Mouse (Mus musculus): ENCODE measurements around the gene Ddah2. TPM values are rescaled to one million over a fixed set of nuclear protein-coding genes. Genes with fewer than 3 reads are reported as not detected.
A peak's percentile ranks its signal among the peaks of the same experiment; 100 is the strongest.

Gene Ddah2
- polyA plus RNA-seq, 1 experiment from 2014 or later = 517 TPM

DNA sequence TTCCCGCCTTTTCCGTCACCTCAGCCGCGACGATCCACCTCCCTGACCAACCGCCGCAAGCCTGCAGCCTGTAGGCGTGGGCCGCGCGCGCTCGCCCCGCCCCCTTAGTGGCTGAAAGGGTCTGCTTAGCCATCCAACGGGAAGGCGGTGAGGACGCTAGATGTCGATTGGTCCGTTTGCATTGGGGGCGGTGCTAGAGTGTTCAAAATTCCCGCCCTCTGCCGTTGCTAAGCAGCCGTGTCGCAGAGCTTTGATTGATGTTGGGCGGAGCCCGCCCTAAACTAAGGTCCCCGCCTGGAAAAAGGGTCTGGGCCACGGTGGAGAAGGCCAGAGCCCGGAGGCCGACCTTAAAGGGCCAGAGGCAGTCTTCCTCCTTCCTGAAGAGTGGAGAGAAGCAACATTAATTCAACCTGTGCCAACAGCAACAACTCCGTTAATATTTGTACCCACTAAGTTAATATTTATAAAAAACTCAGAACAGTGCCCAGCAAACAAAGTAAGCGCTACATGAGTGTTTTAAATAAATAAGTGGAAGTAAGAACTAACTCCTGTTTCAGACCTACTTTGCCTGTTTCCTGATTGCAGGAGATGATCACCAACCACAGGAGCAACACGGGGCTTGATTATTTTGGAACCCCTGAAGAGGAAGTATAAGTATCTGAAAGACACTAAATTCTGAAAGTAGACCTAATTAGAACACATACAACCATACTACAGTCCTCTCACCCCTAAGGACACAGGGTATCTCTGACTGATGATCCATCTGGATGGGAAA, 12.0 kb upstream of the Ddah2 start, which contains the start of gene Msh5:
Msh5 (minus strand) TSS at position 65 of the 775 bp plus-strand sequence.
- Histone ChIP-seq H3K9me3 (replicated peaks) (no peaks in the 10 kb centered on the region), H3K9ac (peak within 1 kb of the TSS; percentile 81), H3K36me3 (no peaks in the 10 kb centered on the region), H3K27ac (peak within 1 kb of the TSS; percentile 62), H3K4me1 (peaks cover 48% of the 10 kb centered on the region), H3K27me3 (no peaks in the 10 kb centered on the region), H3K4me2 (replicated peaks) (peak within 1 kb of the TSS; percentile 97), H3K4me3 (peak within 1 kb of the TSS; percentile 53)
- ATAC-seq (ENCODE audit: low FRiP score) = peak; percentile 98
- 3% methylated on average over 33 of the region's 33 CpGs for WGBS

GRCm38 (mm10) chr17:35047688-35048087, 11.1 kb upstream of the Ddah2 start:
- WGBS = 41% methylated on average over 1 of the region's 1 CpGs
- Histone ChIP-seq H3K9ac (no peak overlapping the region), H3K27me3 (no peaks in the 10 kb centered on the region), H3K9me3 (replicated peaks) (no peaks in the 10 kb centered on the region), H3K4me3 (no peak overlapping the region), H3K4me1 (peaks cover 54% of the 10 kb centered on the region), H3K36me3 (no peaks in the 10 kb centered on the region), H3K4me2 (replicated peaks) (no peak overlapping the region), H3K27ac (0 out of 2 replicates have a peak overlapping the region, but pooled peaks have one; percentile 62)
- ATAC-seq (ENCODE audit: low FRiP score) = no peak

GRCm38 (mm10) chr17:35048149-35048931, 10.5 kb upstream of the Ddah2 start:
- no peak overlapping the region for H3K4me3 ChIP-seq
- 0 out of 2 replicates have a peak overlapping the region, but pooled peaks have one; percentile 11 for H3K4me2 ChIP-seq (replicated peaks)
- H3K27ac ChIP-seq = peak overlapping the region; percentile 62
- WGBS = 37% methylated on average over 11 of the region's 11 CpGs
- no peak for ATAC-seq (ENCODE audit: low FRiP score)
- H3K36me3 ChIP-seq = no peaks in the 10 kb centered on the region
- no peak overlapping the region for H3K9ac ChIP-seq
- no peaks in the 10 kb centered on the region for H3K9me3 ChIP-seq (replicated peaks)
- H3K27me3 ChIP-seq = no peaks in the 10 kb centered on the region
- peaks cover 56% of the 10 kb centered on the region for H3K4me1 ChIP-seq

DNA sequence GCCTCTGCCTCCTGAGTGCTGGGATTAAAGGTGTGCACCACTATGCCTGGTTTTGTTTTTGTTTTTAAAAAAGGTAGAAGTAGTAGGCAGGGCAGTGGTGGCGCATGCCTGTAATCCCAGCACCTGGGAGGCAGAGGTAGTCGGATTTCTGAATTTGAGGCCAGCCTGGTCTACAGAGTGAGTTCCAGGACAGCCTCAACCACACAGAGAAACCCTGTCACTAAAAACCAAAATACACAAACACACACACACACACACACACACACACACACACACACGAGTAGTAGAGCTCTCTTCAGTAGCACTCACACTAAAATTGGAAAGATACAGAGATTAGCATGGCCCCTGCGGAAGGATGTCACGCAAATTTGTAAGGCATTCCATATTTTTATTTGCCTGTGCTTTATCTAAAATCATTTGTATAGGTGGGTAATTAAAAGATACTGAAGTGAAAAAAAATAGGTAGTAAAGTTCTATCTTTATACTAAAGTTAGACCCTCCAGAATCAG, 9.8 kb upstream of the Ddah2 start:
- Histone ChIP-seq H3K9ac (no peak overlapping the region), H3K4me2 (replicated peaks) (peak overlapping the region; percentile 79), H3K36me3 (peaks cover 4% of the 10 kb centered on the region), H3K4me3 (no peak overlapping the region), H3K27ac (peak overlapping the region; percentile 93; the same call in 1 of the 2 replicates), H3K9me3 (replicated peaks) (no peaks in the 10 kb centered on the region), H3K4me1 (peaks cover 56% of the 10 kb centered on the region), H3K27me3 (no peaks in the 10 kb centered on the region)
- WGBS = 79% methylated on average over 5 of the region's 5 CpGs
- ATAC-seq (ENCODE audit: low FRiP score) = no peak

GRCm38 (mm10) chr17:35049561-35050016, 9.2 kb upstream of the Ddah2 start, which contains the start of gene Clic1:
TSS of gene Clic1 (plus strand) at chr17:35049966.
- WGBS = 2% methylated on average over 11 of the region's 11 CpGs

DNA sequence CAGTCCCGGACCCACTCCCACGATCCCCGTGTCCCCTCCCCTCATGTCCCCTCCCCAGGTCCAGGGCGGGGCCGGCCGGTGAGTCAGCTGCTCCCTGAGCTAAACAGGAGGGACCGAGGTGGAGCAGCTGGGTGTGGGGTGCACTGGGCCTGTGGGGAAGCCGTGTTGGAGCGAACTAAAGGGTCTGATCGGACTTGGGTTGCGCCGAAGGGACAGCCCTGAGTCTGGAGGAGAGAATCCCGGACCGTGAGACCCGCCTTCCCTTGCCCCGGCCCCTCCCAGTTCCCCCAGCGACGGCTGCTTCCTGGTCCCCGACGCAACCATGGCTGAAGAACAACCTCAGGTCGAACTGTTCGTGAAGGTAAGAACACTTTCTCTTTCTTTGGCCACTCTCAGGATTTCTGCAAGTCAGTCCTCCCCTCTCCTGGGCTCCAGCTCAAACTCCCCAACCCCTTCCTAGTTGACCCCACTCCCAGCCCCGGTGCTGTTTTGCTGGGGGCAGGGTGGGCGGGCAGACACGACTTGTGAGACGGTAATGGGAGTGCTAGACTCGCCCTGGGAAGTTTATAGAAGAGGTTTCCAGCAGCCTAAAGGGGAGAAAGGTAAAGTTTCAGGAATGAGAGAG, 8.6 kb upstream of the Ddah2 start:
- no peaks in the 10 kb centered on the region for H3K9me3 ChIP-seq (replicated peaks)
- H3K4me3 ChIP-seq = peak overlapping the region; percentile 55
- H3K4me1 ChIP-seq = peaks cover 54% of the 10 kb centered on the region
- under 1% methylated on average over 27 of the region's 27 CpGs for WGBS
- H3K36me3 ChIP-seq = peaks cover 14% of the 10 kb centered on the region
- ATAC-seq (ENCODE audit: low FRiP score) = no peak
- H3K9ac ChIP-seq = peak overlapping the region; percentile 79
- no peaks in the 10 kb centered on the region for H3K27me3 ChIP-seq
- peak overlapping the region; percentile 79 for H3K4me2 ChIP-seq (replicated peaks)
- peak overlapping the region; percentile 93 for H3K27ac ChIP-seq

More at GRCm38 (mm10) chr17:35049561-35050016, 9.2 kb upstream of the Ddah2 start, which contains the start of gene Clic1:
- Histone ChIP-seq H3K4me2 (replicated peaks) (peak within 1 kb of the TSS; percentile 79), H3K4me1 (peaks cover 56% of the 10 kb centered on the region), H3K9me3 (replicated peaks) (no peaks in the 10 kb centered on the region), H3K9ac (peak within 1 kb of the TSS; percentile 79), H3K27me3 (no peaks in the 10 kb centered on the region), H3K27ac (peak within 1 kb of the TSS; percentile 93), H3K4me3 (peak within 1 kb of the TSS; percentile 55), H3K36me3 (peaks cover 9% of the 10 kb centered on the region)
- 0 out of 2 replicates have a peak, but pooled peaks have one; percentile 20 for ATAC-seq (ENCODE audit: low FRiP score)

DNA sequence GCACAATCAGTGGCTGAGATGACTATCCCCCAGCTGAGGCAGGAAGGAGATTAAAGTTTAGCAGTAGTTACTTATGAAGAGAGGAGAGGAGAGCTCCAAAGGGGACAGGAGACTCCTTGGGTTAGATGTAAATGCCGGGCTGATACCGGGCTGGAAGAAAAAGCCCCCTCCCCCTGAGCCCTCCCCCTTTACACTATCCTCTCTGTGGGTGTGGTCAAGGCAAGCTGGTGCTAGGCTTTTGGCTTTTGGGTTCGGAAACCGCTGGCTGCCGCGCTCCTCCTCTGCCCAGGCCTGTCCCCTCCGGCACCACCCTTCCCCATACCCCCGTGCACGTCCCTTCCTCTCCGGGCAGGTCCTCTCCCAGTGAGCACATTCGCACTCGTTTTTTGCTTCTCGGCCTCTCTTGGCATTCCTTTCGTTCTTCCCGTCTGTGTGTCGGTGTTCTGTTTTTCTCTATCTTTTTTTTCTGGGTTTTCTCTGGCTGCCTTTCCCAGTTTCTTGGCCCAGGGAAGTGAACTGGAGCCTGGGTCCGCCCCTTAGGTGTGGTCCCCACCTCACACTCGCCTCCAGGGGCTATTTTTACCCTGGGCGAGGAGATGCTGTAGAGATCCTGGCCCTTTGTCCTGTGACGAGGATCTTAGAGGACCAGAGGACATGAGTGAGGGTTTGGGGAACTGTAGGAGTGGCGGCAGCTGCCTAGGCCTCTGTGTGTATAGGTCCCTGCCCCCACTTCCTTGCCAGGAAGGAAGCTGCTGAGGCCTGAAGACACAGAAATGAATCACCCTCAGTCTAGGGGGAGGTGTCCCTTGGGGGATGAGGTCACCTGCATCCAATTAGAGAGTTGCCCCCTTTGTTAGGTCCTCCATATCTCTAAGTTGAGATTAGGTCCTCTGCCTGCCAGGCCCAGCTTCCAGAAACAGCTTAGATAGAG, 7.4 kb upstream of the Ddah2 start:
- Histone ChIP-seq H3K9ac (peak overlapping the region; percentile 79), H3K4me3 (peak overlapping the region; percentile 55), H3K27me3 (no peaks in the 10 kb centered on the region), H3K36me3 (peaks cover 24% of the 10 kb centered on the region), H3K27ac (peak overlapping the region; percentile 93), H3K9me3 (replicated peaks) (no peaks in the 10 kb centered on the region), H3K4me1 (peaks cover 46% of the 10 kb centered on the region), H3K4me2 (replicated peaks) (peak overlapping the region; percentile 79)
- WGBS = 2% methylated on average over 20 of the region's 21 CpGs
- ATAC-seq (ENCODE audit: low FRiP score) = peak; percentile 59

DNA sequence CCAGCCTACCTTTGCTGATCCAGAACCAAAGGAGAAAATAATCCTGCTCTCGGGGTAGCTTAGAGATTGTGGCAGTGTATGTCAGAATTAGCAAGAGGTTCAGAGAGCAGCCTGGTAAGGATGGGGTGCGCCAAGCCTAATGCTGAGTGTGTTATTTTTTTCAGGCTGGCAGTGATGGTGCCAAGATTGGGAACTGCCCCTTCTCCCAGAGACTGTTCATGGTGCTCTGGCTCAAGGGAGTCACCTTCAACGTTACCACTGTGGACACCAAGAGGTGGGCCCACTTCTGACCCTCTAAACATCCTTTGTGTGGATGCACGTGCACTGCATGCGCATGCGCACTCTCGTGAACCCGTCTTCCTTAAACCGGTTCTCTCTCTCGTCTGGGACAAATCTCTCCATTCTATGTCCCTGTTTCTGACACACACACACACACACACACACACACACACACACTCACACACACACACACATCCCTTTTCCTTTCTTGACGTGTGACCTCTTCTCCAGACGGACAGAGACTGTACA, 6.5 kb upstream of the Ddah2 start:
- 0 out of 2 replicates have a peak, but pooled peaks have one; percentile 3 for ATAC-seq (ENCODE audit: low FRiP score)
- Histone ChIP-seq H3K4me1 (peaks cover 40% of the 10 kb centered on the region), H3K9ac (peak overlapping the region; percentile 79), H3K36me3 (peaks cover 24% of the 10 kb centered on the region), H3K27ac (peak overlapping the region; percentile 93), H3K9me3 (replicated peaks) (no peaks in the 10 kb centered on the region), H3K4me2 (replicated peaks) (peak overlapping the region; percentile 79), H3K27me3 (no peaks in the 10 kb centered on the region), H3K4me3 (peak overlapping the region; percentile 55)
- WGBS = 74% methylated on average over 12 of the region's 12 CpGs

GRCm38 (mm10) chr17:35055691-35056495, 2.9 kb upstream of the Ddah2 start:
- WGBS = 93% methylated on average over 7 of the region's 7 CpGs
- ATAC-seq (ENCODE audit: low FRiP score) = no peak
- Histone ChIP-seq H3K9ac (no peak overlapping the region), H3K27ac (no peak overlapping the region), H3K4me3 (no peak overlapping the region), H3K4me2 (replicated peaks) (no peak overlapping the region), H3K9me3 (replicated peaks) (no peaks in the 10 kb centered on the region), H3K27me3 (no peaks in the 10 kb centered on the region), H3K36me3 (peaks cover 31% of the 10 kb centered on the region), H3K4me1 (peaks cover 33% of the 10 kb centered on the region)

DNA sequence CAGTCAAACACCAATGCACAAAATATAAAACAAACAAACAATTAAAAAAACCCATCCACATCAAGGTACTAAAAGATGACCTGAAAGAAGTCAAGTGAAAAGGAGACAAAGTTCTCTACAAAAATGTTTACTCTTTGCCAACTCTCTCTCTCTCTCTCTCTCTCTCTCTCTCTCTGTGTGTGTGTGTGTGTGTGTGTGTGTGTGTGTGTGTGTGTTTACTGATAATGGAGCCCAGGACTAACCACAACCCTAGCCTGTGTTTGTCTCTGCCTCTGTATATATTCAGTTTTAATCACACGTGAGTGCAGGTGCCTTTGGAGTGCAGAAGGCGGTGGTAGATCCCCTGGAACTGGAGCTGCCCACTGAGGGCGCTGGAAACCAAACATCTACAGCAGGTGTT, 1.7 kb upstream of the Ddah2 start:
- no peaks in the 10 kb centered on the region for H3K9me3 ChIP-seq (replicated peaks)
- 76% methylated on average over 3 of the region's 3 CpGs for WGBS
- H3K4me2 ChIP-seq (replicated peaks) = no peak overlapping the region
- peaks cover 35% of the 10 kb centered on the region for H3K4me1 ChIP-seq
- H3K27me3 ChIP-seq = no peaks in the 10 kb centered on the region
- H3K9ac ChIP-seq = no peak overlapping the region
- ATAC-seq (ENCODE audit: low FRiP score) = no peak
- H3K4me3 ChIP-seq = no peak overlapping the region
- H3K36me3 ChIP-seq = peaks cover 42% of the 10 kb centered on the region
- H3K27ac ChIP-seq = no peak overlapping the region; the same call in 1 of the 2 replicates

Data from hindbrain, embryonic 12.5 days (tissue).